ENCODE assay signal across 8 mouse cellular contexts in the genomic region with DNA sequence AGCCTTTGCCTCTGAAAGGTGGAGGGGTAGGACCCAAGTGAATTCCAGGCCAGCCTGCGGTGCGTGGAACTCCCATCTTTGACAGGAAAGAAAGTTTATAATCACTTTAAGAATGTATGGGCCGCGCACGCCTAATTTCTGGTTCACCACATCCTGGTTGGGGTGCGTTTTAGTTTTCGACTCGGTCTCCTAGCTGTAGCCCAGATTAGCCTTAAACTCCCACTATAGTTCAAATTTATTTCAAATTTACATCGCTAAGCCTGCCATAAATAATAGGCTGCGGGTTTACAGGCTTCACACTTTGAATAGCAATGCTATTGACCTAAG. TPM values are rescaled to one million over a fixed set of nuclear protein-coding genes. Genes with fewer than 3 reads are reported as not detected.
DNase-seq lines count a peak whose midpoint lies in the region; ATAC-seq and TF ChIP-seq lines count a peak whose summit lies in the region.

No protein-coding gene starts in this region.

- no peaks in the 10 kb centered on the region for H3K9me3 ChIP-seq in heart, embryonic 16.5 days (replicated peaks; ENCODE audit: control insufficient read depth, low read length)
- no peaks in the 10 kb centered on the region for H3K9me3 ChIP-seq in MEL (replicated peaks; ENCODE audit: insufficient read depth, low read length)
- no peaks in the 10 kb centered on the region for H3K9me3 ChIP-seq in hindbrain, embryonic 13.5 days
- H3K9me3 ChIP-seq in midbrain, embryonic 10.5 days (replicated peaks), result no peaks in the 10 kb centered on the region

- H3K79me2 ChIP-seq in MEL (ENCODE audit: control insufficient read depth, insufficient read depth, low read length, poor library complexity), result peaks cover 8% of the 10 kb centered on the region

- TF ChIP-seq CTCF in MEL (IDR thresholded peaks at IDR 0.05 in 2 of 3, conservative IDR thresholded peaks at IDR 0.05 in 1 of 3; ENCODE audit: control insufficient read depth in 1 of 3, insufficient read depth in 1 of 3, low read depth in 2 of 3, low read length in 3 of 3, poor library complexity in 1 of 3, severe bottlenecking in 1 of 3), result no peak

- TF ChIP-seq POLR2A in MEL (IDR thresholded peaks at IDR 0.05; ENCODE audit: control insufficient read depth in 1 of 2, insufficient read depth in 1 of 2, low read depth in 1 of 2, low read length in 2 of 2, poor library complexity in 1 of 2), result no peak

- no peaks in the 10 kb centered on the region for H3K27me3 ChIP-seq in heart, embryonic 16.5 days (ENCODE audit: control insufficient read depth, insufficient read depth, low read length)
- no peaks in the 10 kb centered on the region for H3K27me3 ChIP-seq in MEL (ENCODE audit: control insufficient read depth in 1 of 2, insufficient read depth in 2 of 2, low read length in 2 of 2)
- peaks cover 4% of the 10 kb centered on the region for H3K27me3 ChIP-seq in hindbrain, embryonic 13.5 days
- H3K27me3 ChIP-seq in midbrain, embryonic 10.5 days (ENCODE audit: low read depth, poor library complexity, severe bottlenecking), result peaks cover 9% of the 10 kb centered on the region

- peak overlapping the region; percentile 90 for H3K4me3 ChIP-seq in heart, embryonic 16.5 days (ENCODE audit: low read length)
- peak overlapping the region; percentile 71 to 81 for H3K4me3 ChIP-seq in MEL (ENCODE audit: control insufficient read depth in 1 of 2, insufficient read depth in 1 of 2, low read depth in 2 of 2, low read length in 2 of 2)
- peak overlapping the region; percentile 72 for H3K4me3 ChIP-seq in hindbrain, embryonic 13.5 days
- peak overlapping the region; percentile 81 for H3K4me3 ChIP-seq in midbrain, embryonic 10.5 days

- H3K4me1 ChIP-seq in heart, embryonic 16.5 days (ENCODE audit: control insufficient read depth, insufficient read depth, low read length), result peaks cover 32% of the 10 kb centered on the region
- H3K4me1 ChIP-seq in MEL (ENCODE audit: control insufficient read depth in 1 of 2, insufficient read depth in 2 of 2, low read length in 2 of 2), result peaks cover 10 to 21% of the 10 kb centered on the region in 2 experiments
- H3K4me1 ChIP-seq in hindbrain, embryonic 13.5 days (replicated peaks), result peaks cover 7% of the 10 kb centered on the region
- peaks cover 14% of the 10 kb centered on the region for H3K4me1 ChIP-seq in midbrain, embryonic 10.5 days

- 3% methylated on average over 10 of the region's 10 CpGs for WGBS in heart, embryonic 16.5 days
- 7% methylated on average over 10 of the region's 10 CpGs for WGBS in hindbrain, embryonic 13.5 days
- 5% methylated on average over 10 of the region's 10 CpGs for WGBS in midbrain, embryonic 10.5 days

- no peaks in the 10 kb centered on the region for H3K36me3 ChIP-seq in heart, embryonic 16.5 days (ENCODE audit: control insufficient read depth, insufficient read depth)
- H3K36me3 ChIP-seq in MEL (ENCODE audit: control insufficient read depth in 1 of 2, insufficient read depth in 2 of 2, low read length in 2 of 2), result peaks cover 0 to 16% of the 10 kb centered on the region in 2 experiments; a peak in 2 of 4 replicates
- H3K36me3 ChIP-seq in hindbrain, embryonic 13.5 days, result no peaks in the 10 kb centered on the region
- no peaks in the 10 kb centered on the region for H3K36me3 ChIP-seq in midbrain, embryonic 10.5 days

- peak overlapping the region; percentile 85 for H3K4me2 ChIP-seq in heart, embryonic 16.5 days (ENCODE audit: low read depth, low read length)
- peak overlapping the region; percentile 83 for H3K4me2 ChIP-seq in hindbrain, embryonic 13.5 days

- no peak for ATAC-seq in heart, embryonic 16.5 days (replicated peaks; ENCODE audit: extremely low read depth, insufficient read depth, low FRiP score)
- no peak; the same call in 1 of the 2 replicates for ATAC-seq in hindbrain, embryonic 13.5 days (ENCODE audit: low FRiP score)

- no peak for TF ChIP-seq EP300 in MEL (IDR thresholded peaks at IDR 0.05; ENCODE audit: low read depth in 1 of 2, low read length in 2 of 2)

- intact Hi-C loops in heart, postnatal 10 days (cut with DNase I), result no loop called here

- H3K27ac ChIP-seq in heart, embryonic 16.5 days (ENCODE audit: low read length), result peak overlapping the region; percentile 97
- H3K27ac ChIP-seq in MEL (ENCODE audit: control insufficient read depth, low read depth, low read length), result no peak overlapping the region
- no peak overlapping the region for H3K27ac ChIP-seq in hindbrain, embryonic 13.5 days
- H3K27ac ChIP-seq in midbrain, embryonic 10.5 days (replicated peaks), result peak overlapping the region; percentile 87

- no peak for TF ChIP-seq RAD21 in MEL (IDR thresholded peaks at IDR 0.05; ENCODE audit: low read depth, low read length)

- DNase-seq in heart, postnatal 10 days, result no peak
- no peak for DNase-seq in MEL (ENCODE audit: low read depth, low spot score)
- DNase-seq in midbrain, embryonic 10.5 days (ENCODE audit: low spot score), result no peak
- DNase-seq in adrenal gland, adult (ENCODE audit: inconsistent age in 2 of 2, low spot score in 1 of 2), result no peak
- DNase-seq in frontal cortex, postnatal 14 days (ENCODE audit: low spot score in 2 of 2), result no peak
- no peak for DNase-seq in layer of hippocampus, adult 9-10 months (ENCODE audit: low spot score)

- H3K9ac ChIP-seq in heart, embryonic 16.5 days (ENCODE audit: low read length), result peak overlapping the region; percentile 91
- H3K9ac ChIP-seq in MEL (ENCODE audit: control insufficient read depth, low read depth, low read length, poor library complexity, severe bottlenecking), result peak overlapping the region; percentile 86
- H3K9ac ChIP-seq in hindbrain, embryonic 13.5 days, result peak overlapping the region; percentile 85

TF ChIP-seq in MEL, 35 proteins besides CTCF, POLR2A, EP300 and RAD21:
- no peak for TF ChIP-seq E2F4 (IDR thresholded peaks at IDR 0.05; ENCODE audit: borderline replicate concordance, low read depth, low read length)
- no peak for TF ChIP-seq USF2 (IDR thresholded peaks at IDR 0.05; ENCODE audit: borderline replicate concordance in 1 of 2, insufficient read depth in 1 of 2, low read depth in 1 of 2, low read length in 2 of 2)
- no peak for TF ChIP-seq MYB (IDR thresholded peaks at IDR 0.05; ENCODE audit: low read depth, low read length)
- no peak for TF ChIP-seq MXI1 (IDR thresholded peaks at IDR 0.05; ENCODE audit: low read depth, low read length)
- no peak for TF ChIP-seq MAZ (IDR thresholded peaks at IDR 0.05; ENCODE audit: low read depth, low read length)
- TF ChIP-seq ZNF384 (IDR thresholded peaks at IDR 0.05; ENCODE audit: low read depth, low read length), result no peak
- TF ChIP-seq ELF1 (IDR thresholded peaks at IDR 0.05; ENCODE audit: low read depth, low read length), result no peak
- no peak for TF ChIP-seq GABPA (IDR thresholded peaks at IDR 0.05; ENCODE audit: low read depth, low read length)
- no peak for TF ChIP-seq USF1 (IDR thresholded peaks at IDR 0.05; ENCODE audit: low read depth, low read length)
- no peak for TF ChIP-seq MYC (IDR thresholded peaks at IDR 0.05; ENCODE audit: low read depth, low read length)
- no peak for TF ChIP-seq ZMIZ1 (IDR thresholded peaks at IDR 0.05; ENCODE audit: low read depth, low read length)
- TF ChIP-seq MEF2A (IDR thresholded peaks at IDR 0.05; ENCODE audit: extremely low read depth, insufficient replicate concordance, low read depth, low read length, poor library complexity, severe bottlenecking), result no peak
- no peak for TF ChIP-seq TBP (IDR thresholded peaks at IDR 0.05; ENCODE audit: low read depth, low read length)
- TF ChIP-seq BHLHE40 (IDR thresholded peaks at IDR 0.05; ENCODE audit: borderline replicate concordance, low read depth, low read length), result no peak
- no peak for TF ChIP-seq MAFK (IDR thresholded peaks at IDR 0.05; ENCODE audit: borderline replicate concordance, low read depth, low read length)
- TF ChIP-seq ETS1 (IDR thresholded peaks at IDR 0.05; ENCODE audit: low read depth, low read length), result no peak
- TF ChIP-seq CHD1 (IDR thresholded peaks at IDR 0.05; ENCODE audit: low read depth, low read length), result no peak
- TF ChIP-seq GATA1 (IDR thresholded peaks at IDR 0.05; ENCODE audit: low read depth, low read length), result no peak
- TF ChIP-seq TAL1 (IDR thresholded peaks at IDR 0.05; ENCODE audit: low read length), result no peak
- TF ChIP-seq CHD2 (IDR thresholded peaks at IDR 0.05; ENCODE audit: low read length), result no peak

RNA-seq across cellular contexts. Expression of gene Crtap, which starts 0.2 kb away (rescaled TPM):
- polyA plus RNA-seq in heart, embryonic 16.5 days (2015; fragmentation: Nextera tagmentation; extraction: Ambion mirVana), result 131 and 138 TPM in 2 replicates
- total RNA-seq in heart, postnatal 10 days (2021), result 10 to 100 TPM; 61.0 to 66.3 TPM
- 17.3 and 21.5 TPM in 2 replicates for total RNA-seq in MEL (2012; rRNA removed)
- 10 to 100 TPM in 1 of 2 experiments, not detected in 1; 62.2 TPM for polyA plus RNA-seq in MEL (2012; ENCODE audit: insufficient read depth in 1 of 2, insufficient read length in 2 of 2, low read depth in 1 of 2, low replicate concordance in 2 of 2, missing spikeins in 1 of 2)
- polyA plus RNA-seq in hindbrain, embryonic 13.5 days (2015; fragmentation: Nextera tagmentation; extraction: Ambion mirVana), result 27.4 and 32.6 TPM in 2 replicates
- 35.7 and 38.2 TPM in 2 replicates for polyA plus RNA-seq in midbrain, embryonic 10.5 days (2016; fragmentation: Nextera tagmentation; extraction: Ambion mirVana)

RNA-seq across cellular contexts. Expression of gene Glb1, which starts 10.2 kb away (rescaled TPM):
- 41.9 and 42.5 TPM in 2 replicates for polyA plus RNA-seq in heart, embryonic 16.5 days (2015; fragmentation: Nextera tagmentation; extraction: Ambion mirVana)
- 10 to 100 TPM; 21.5 to 25.1 TPM for total RNA-seq in heart, postnatal 10 days (2021)
- total RNA-seq in MEL (2012; rRNA removed), result 7.0 and 8.1 TPM in 2 replicates
- 10 to 100 TPM in 1 of 2 experiments, not detected in 1; 15.7 TPM for polyA plus RNA-seq in MEL (2012; ENCODE audit: insufficient read depth in 1 of 2, insufficient read length in 2 of 2, low read depth in 1 of 2, low replicate concordance in 2 of 2, missing spikeins in 1 of 2)
- polyA plus RNA-seq in hindbrain, embryonic 13.5 days (2015; fragmentation: Nextera tagmentation; extraction: Ambion mirVana), result 27.0 and 29.1 TPM in 2 replicates
- polyA plus RNA-seq in midbrain, embryonic 10.5 days (2016; fragmentation: Nextera tagmentation; extraction: Ambion mirVana), result 23.8 and 25.0 TPM in 2 replicates

RNA-seq across cellular contexts. Expression of gene Tmppe, which starts 10.2 kb away (rescaled TPM):
- polyA plus RNA-seq in heart, embryonic 16.5 days (2015; fragmentation: Nextera tagmentation; extraction: Ambion mirVana), result 8.2 and 10.0 TPM in 2 replicates
- 1 to 10 TPM; 5.1 to 5.6 TPM for total RNA-seq in heart, postnatal 10 days (2021)
- 7.1 and 7.5 TPM in 2 replicates for total RNA-seq in MEL (2012; rRNA removed)
- polyA plus RNA-seq in MEL (2012; ENCODE audit: insufficient read depth in 1 of 2, insufficient read length in 2 of 2, low read depth in 1 of 2, low replicate concordance in 2 of 2, missing spikeins in 1 of 2), result 1 to 10 TPM in 1 of 2 experiments, not detected in 1; 9.2 TPM
- polyA plus RNA-seq in hindbrain, embryonic 13.5 days (2015; fragmentation: Nextera tagmentation; extraction: Ambion mirVana), result 7.7 and 9.7 TPM in 2 replicates
- 11.4 and 11.6 TPM in 2 replicates for polyA plus RNA-seq in midbrain, embryonic 10.5 days (2016; fragmentation: Nextera tagmentation; extraction: Ambion mirVana)

Comparison
In these comparisons a context has a peak if more than half of its experiments do, and no peak if none do; other contexts are left out.
1. H3K27ac ChIP-seq: peak in heart, embryonic 16.5 days (single experiment) and midbrain, embryonic 10.5 days (single experiment); none in MEL (single experiment) and hindbrain, embryonic 13.5 days (single experiment).
2. Peak in every context shown above with its lines, with median percentiles within 50 percentile points of each other: H3K4me3 ChIP-seq and H3K9ac ChIP-seq.